Mouse (Mus musculus) liver, embryonic 11.5 days (tissue): Measurements from ENCODE around the gene Stom. TPM values are rescaled to one million over a fixed set of nuclear protein-coding genes. Genes with fewer than 3 reads are reported as not detected.
A peak's percentile ranks its signal among the peaks of the same experiment; 100 is the strongest.

Source experiments
- ATAC-seq: fragments of 200-750 bp; cut with Nextera tagmentation; replicated peaks from 2 replicates; pipeline ENCODE4 v1.8.0; 2017; ENCODE audit warnings: moderate number of reproducible peaks, mild to moderate bottlenecking, moderate TSS enrichment, moderate library complexity; ENCODE audit not compliant: low FRiP score
- DNase-seq: peaks from one replicate; pipeline ENCODE4 v3.0.0-alpha.2; 2017; ENCODE audit warnings: low spot score
- H3K27ac ChIP-seq: fragments of 300-500 bp; sonication (generic); 2 replicates; pipeline ENCODE4 v1.5.1; 2014; ENCODE audit warnings: mild to moderate bottlenecking, low read depth, low read length, control low read depth
- H3K27me3 ChIP-seq: fragments of 300-500 bp; sonication (generic); replicated peaks from 2 replicates; pipeline ENCODE4 v1.6.1; 2014; ENCODE audit warnings: low read length, mixed read lengths; ENCODE audit not compliant: control insufficient read depth, insufficient read depth
- H3K36me3 ChIP-seq: fragments of 300-500 bp; sonication (generic); 2 replicates; pipeline ENCODE4 v1.6.1; 2014; ENCODE audit warnings: mild to moderate bottlenecking, low read length, moderate library complexity, mixed read lengths; ENCODE audit not compliant: control insufficient read depth, insufficient read depth
- H3K4me1 ChIP-seq: fragments of 300-500 bp; sonication (generic); replicated peaks from 2 replicates; pipeline ENCODE4 v1.6.1; 2014; ENCODE audit warnings: low read length, mixed read lengths; ENCODE audit not compliant: control insufficient read depth, insufficient read depth
- H3K4me2 ChIP-seq: fragments of 300-500 bp; sonication (generic); 2 replicates; pipeline ENCODE4 v1.6.1; 2014; ENCODE audit warnings: mild to moderate bottlenecking, control low read depth, moderate library complexity
- H3K4me3 ChIP-seq: fragments of 300-500 bp; sonication (generic); 2 replicates; pipeline ENCODE4 v1.5.1; 2014; ENCODE audit warnings: low read depth, low read length, control low read depth
- H3K9ac ChIP-seq: fragments of 300-500 bp; sonication (generic); 2 replicates; pipeline ENCODE4 v1.6.1; 2014; ENCODE audit warnings: low read depth, low read length, control low read depth
- H3K9me3 ChIP-seq: fragments of 300-500 bp; sonication (generic); 2 replicates; pipeline ENCODE4 v1.6.1; 2016; ENCODE audit warnings: low read length, inconsistent platforms, mixed read lengths; ENCODE audit not compliant: control insufficient read depth
- WGBS: fragments of 180-500 bp; shearing (Covaris S2); extraction: QIAGEN DNeasy Blood & Tissue Kit; methylation state at CpG from one replicate; pipeline ENCODE4 v1.1.7; 2014; 5-methylcytosine and 5-hydroxymethylcytosine counted together
- polyA plus RNA-seq: library from polyadenylated mRNA; unstranded; fragments of >200 nt; fragmentation: Nextera tagmentation; extraction: Ambion mirVana; gene quantifications from 2 replicates; pipeline ENCODE4 v1.2.1, GENCODE M21; 2014

The Stom gene
- polyA plus RNA-seq, 1 experiment from 2014 or later = 87.7 TPM

- no peaks in the 10 kb centered on the region for H3K27me3 ChIP-seq
- no peak overlapping the region for H3K4me3 ChIP-seq
- no peak overlapping the region for H3K27ac ChIP-seq
- peaks cover 3% of the 10 kb centered on the region; the same call in 1 of the 2 replicates for H3K36me3 ChIP-seq
- ATAC-seq (no peak), DNase-seq (no peak)
- H3K9me3 ChIP-seq = no peaks in the 10 kb centered on the region
- H3K4me1 ChIP-seq = no peaks in the 10 kb centered on the region
- 16% methylated on average over 3 of the region's 3 CpGs for WGBS
- H3K9ac ChIP-seq = no peak overlapping the region
- no peak overlapping the region for H3K4me2 ChIP-seq
Observed at GRCm38 (mm10) chr2:35291856-35292255, 44.9 kb downstream of the Stom start.

DNA sequence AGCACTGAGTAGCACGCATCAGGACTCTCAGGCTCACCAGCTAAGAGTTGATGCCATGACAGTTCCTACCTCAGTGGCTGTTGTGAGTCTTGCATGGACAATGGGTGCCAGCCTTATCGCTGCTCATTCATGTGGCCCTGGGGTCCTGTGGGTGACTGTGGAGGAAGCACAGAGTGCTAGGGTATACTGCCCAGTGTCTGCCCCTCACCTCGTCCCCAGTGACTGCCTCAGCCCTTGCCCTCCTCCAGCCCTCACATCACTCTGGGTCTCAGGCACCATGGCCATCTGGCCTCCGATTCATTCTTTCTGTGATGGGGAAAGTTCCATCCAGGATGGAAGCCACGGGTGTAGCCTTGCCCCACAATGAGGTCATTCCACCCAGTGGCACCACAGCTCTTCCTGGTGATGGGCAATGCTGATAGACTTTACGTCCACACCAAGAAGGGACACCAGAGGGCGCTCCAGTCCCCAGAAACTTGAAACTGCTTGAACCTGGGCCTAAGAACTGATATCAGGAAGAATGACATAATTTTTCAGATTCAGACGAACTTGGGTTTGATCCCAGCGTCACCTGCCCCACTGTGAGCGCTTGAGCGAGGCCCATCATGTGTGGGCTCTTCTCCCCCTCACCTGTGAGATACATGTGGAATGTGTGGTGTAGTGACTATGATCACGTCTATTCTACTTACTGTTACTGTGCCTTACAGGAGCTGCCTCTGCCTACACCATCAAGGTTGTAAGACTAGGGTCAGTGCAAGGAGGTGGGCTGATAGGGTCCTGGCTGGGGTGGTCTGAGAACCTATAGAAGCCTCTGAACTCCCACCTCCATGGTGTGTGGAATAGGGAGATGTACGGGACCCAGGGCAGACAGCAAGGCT lies 47.8 kb downstream of the Stom start:
- peak; percentile 63 for DNase-seq
- H3K4me2 ChIP-seq = no peak overlapping the region
- H3K4me3 ChIP-seq = no peak overlapping the region
- no peak overlapping the region for H3K9ac ChIP-seq
- H3K4me1 ChIP-seq = no peaks in the 10 kb centered on the region
- WGBS = 38% methylated on average over 13 of the region's 13 CpGs
- ATAC-seq = 0 out of 2 replicates have a peak, but pooled peaks have one; percentile 20
- H3K27ac ChIP-seq = no peak overlapping the region
- H3K36me3 ChIP-seq = peaks cover 3% of the 10 kb centered on the region; the same call in 1 of the 2 replicates
- H3K9me3 ChIP-seq = no peaks in the 10 kb centered on the region
- peaks cover 6% of the 10 kb centered on the region for H3K27me3 ChIP-seq

- peaks cover 3% of the 10 kb centered on the region; the same call in 1 of the 2 replicates for H3K36me3 ChIP-seq
- H3K9ac ChIP-seq = no peak overlapping the region
- H3K9me3 ChIP-seq = no peaks in the 10 kb centered on the region
- peaks cover 21% of the 10 kb centered on the region for H3K27me3 ChIP-seq
- H3K4me1 ChIP-seq = peaks cover 11% of the 10 kb centered on the region
- no peak overlapping the region for H3K4me3 ChIP-seq
- 85% methylated on average over 12 of the region's 12 CpGs for WGBS
- no peak overlapping the region for H3K27ac ChIP-seq
- H3K4me2 ChIP-seq = no peak overlapping the region
- no peak for DNase-seq
- no peak for ATAC-seq
Observed at GRCm38 (mm10) chr2:35287017-35287620, 49.7 kb downstream of the Stom start.

DNA sequence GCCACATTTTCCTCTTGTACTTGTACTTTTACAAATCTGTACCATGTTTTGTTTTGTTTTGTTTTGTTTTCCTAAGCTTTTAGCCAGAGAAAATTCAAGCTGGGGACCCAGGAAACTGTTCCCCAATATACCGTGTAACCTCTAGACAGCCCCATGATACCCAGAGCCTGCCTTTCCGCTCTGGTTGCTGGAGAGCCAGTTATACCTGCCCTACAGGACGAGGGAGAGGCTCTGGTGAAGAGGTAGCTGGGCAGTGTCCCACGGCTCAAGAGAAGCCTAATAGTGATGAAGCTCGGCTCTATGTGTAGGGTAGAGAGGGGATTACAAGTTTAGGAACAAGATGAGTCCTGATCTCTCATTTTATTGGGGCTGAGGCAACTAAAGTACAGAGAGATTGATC lies 51.6 kb downstream of the Stom start:
- Histone ChIP-seq H3K4me3 (no peak overlapping the region), H3K27ac (no peak overlapping the region), H3K9me3 (no peaks in the 10 kb centered on the region), H3K36me3 (no peaks in the 10 kb centered on the region), H3K4me2 (no peak overlapping the region), H3K4me1 (peaks cover 15% of the 10 kb centered on the region), H3K27me3 (peaks cover 40% of the 10 kb centered on the region), H3K9ac (no peak overlapping the region)
- WGBS = 81% methylated on average over 5 of the region's 5 CpGs
- ATAC-seq = no peak
- no peak for DNase-seq

DNA sequence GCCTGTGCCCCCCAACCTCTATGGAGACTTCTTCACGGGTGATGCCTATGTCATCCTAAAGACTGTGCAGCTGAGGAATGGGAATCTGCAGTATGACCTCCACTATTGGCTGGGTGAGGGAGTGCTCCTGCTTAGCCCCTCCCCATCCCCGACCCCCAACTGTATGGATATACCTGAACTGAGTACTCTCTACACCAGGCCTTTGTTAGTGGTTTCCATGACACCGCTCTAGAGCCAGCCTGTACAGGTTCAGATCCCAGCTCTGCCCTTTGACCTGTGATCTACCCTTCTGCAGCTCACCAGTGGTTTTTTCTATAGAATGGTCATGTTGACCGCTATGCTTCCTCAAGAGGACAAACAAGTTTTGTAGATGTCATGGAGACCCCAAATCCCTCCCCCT lies 52.8 kb downstream of the Stom start:
- Histone ChIP-seq H3K36me3 (no peaks in the 10 kb centered on the region), H3K4me2 (no peak overlapping the region), H3K4me1 (peaks cover 15% of the 10 kb centered on the region), H3K9me3 (no peaks in the 10 kb centered on the region), H3K9ac (no peak overlapping the region), H3K27ac (no peak overlapping the region), H3K4me3 (no peak overlapping the region), H3K27me3 (peaks cover 42% of the 10 kb centered on the region)
- ATAC-seq (peak; percentile 54; the same call in 1 of the 2 replicates), DNase-seq (no peak)
- 79% methylated on average over 4 of the region's 4 CpGs for WGBS

DNA sequence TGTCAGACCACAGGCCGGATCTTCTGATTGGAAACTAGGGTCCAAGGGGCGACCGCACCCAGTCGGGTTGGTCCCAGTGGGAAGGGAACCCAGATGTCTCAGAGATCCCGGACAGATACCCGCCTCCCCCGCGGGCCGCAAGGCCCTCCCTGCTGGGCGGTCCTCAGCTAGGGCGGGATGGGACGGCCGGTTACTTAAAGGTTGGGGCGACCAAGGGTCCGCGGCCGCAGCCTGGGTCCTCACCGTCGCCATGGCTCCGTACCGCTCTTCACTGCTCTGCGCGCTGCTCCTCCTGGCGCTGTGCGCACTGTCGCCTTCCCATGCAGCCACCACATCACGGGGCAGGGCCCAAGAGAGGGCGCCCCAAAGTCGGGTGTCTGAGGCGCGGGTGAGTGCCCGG lies 54.6 kb downstream of the Stom start:
- Histone ChIP-seq H3K4me2 (peak overlapping the region; percentile 71), H3K9ac (no peak overlapping the region), H3K36me3 (no peaks in the 10 kb centered on the region), H3K27ac (no peak overlapping the region), H3K4me1 (peaks cover 18% of the 10 kb centered on the region), H3K27me3 (peaks cover 42% of the 10 kb centered on the region), H3K4me3 (peak overlapping the region; percentile 44), H3K9me3 (no peaks in the 10 kb centered on the region)
- WGBS = 3% methylated on average over 32 of the region's 32 CpGs
- DNase-seq (no peak), ATAC-seq (peak; percentile 34; the same call in 1 of the 2 replicates)

- Histone ChIP-seq H3K4me2 (no peak overlapping the region), H3K36me3 (no peaks in the 10 kb centered on the region; the same call in 1 of the 2 replicates), H3K4me1 (peaks cover 18% of the 10 kb centered on the region), H3K9ac (no peak overlapping the region), H3K27ac (0 out of 2 replicates have a peak overlapping the region, but pooled peaks have one; percentile 17), H3K9me3 (no peaks in the 10 kb centered on the region), H3K4me3 (no peak overlapping the region), H3K27me3 (peaks cover 42% of the 10 kb centered on the region)
- no peak for DNase-seq
- ATAC-seq = peak; percentile 60; the same call in 1 of the 2 replicates
- WGBS = 66% methylated on average over 3 of the region's 3 CpGs
Observed at GRCm38 (mm10) chr2:35280001-35280400, 56.8 kb downstream of the Stom start.

- DNase-seq = no peak
- Histone ChIP-seq H3K27me3 (peaks cover 36% of the 10 kb centered on the region), H3K9me3 (no peaks in the 10 kb centered on the region), H3K36me3 (no peaks in the 10 kb centered on the region; the same call in 1 of the 2 replicates), H3K27ac (no peak overlapping the region), H3K9ac (no peak overlapping the region), H3K4me1 (peaks cover 18% of the 10 kb centered on the region), H3K4me2 (no peak overlapping the region), H3K4me3 (no peak overlapping the region)
- WGBS = 79% methylated on average over 7 of the region's 7 CpGs
- no peak for ATAC-seq
Observed at GRCm38 (mm10) chr2:35278371-35279210, 58.2 kb downstream of the Stom start.
